18 mouse cellular contexts compared by ENCODE assay signal in the genomic region with DNA sequence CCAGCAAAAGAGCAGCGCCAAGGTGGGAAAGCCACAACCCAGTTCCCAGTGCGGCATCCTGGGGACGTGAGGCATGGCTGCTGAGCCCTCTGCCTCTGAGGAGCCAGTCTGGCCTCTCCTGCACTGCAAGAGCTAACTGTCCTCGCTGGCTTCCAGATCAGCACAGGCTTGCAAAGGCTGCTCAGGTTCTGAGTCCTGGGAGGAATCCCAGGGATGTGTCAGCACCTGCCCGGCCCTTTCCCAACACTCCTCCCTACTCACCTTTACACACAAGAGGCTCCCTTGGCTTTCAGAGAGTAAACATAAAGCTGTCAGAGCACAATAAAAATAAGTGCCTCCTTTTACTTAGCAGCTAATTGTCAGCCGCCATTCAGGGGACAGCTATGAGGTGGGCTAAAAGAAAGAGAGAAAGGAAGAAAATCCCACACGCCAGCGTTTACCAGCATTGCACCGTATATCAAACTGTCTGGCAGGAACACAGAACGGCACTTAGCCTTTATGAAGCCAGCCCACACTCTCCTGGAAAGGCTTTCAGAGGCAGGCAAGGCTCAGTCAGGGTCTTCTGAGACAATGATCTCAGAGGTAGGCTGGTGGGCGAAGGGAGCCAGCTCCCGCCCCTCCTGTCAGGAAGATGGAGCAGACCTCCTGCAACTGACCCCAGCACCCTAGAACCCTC. TPM values are rescaled to one million over a fixed set of nuclear protein-coding genes. Genes with fewer than 3 reads are reported as not detected.
DNase-seq lines count a peak whose midpoint lies in the region; ATAC-seq lines count a peak whose summit lies in the region.
"Had no signal": no experiment of that assay in that cellular context is flagged by ENCODE, and none has a peak within 500 bp of the region (broad histone marks: within the 10 kb centered on the region; RNA-seq: fewer than 3 reads in every experiment).

No protein-coding gene starts in this region.

- ATAC-seq in frontal cortex, adult (ENCODE audit: low TSS enrichment): peak; percentile 29; the same call in 1 of the 2 replicates
- no peak for ATAC-seq in neural tube, embryonic 11.5 days (ENCODE audit: insufficient read depth, low FRiP score, low TSS enrichment)
- peak; percentile 51; the same call in 1 of the 2 replicates for ATAC-seq in limb, embryonic 13.5 days (ENCODE audit: low FRiP score, low read depth)
- no peak for ATAC-seq in stomach, embryonic 15.5 days (ENCODE audit: insufficient read depth, low FRiP score, low read depth)
- ATAC-seq: intestine, embryonic 15.5 days; lung, postnatal 0 days had no signal

- peaks cover 5% of the 10 kb centered on the region; the same call in 1 of the 2 replicates for H3K4me1 ChIP-seq in neural tube, embryonic 11.5 days (ENCODE audit: control insufficient read depth, insufficient read depth, low read length)
- H3K4me1 ChIP-seq in limb, embryonic 13.5 days: peaks cover 22% of the 10 kb centered on the region
- 0 out of 2 replicates have a peak, but pooled peaks cover 4% of the 10 kb centered on the region for H3K4me1 ChIP-seq in stomach, embryonic 15.5 days
- H3K4me1 ChIP-seq: intestine, embryonic 15.5 days; liver, embryonic 13.5 days; midbrain, embryonic 12.5 days had no signal

- WGBS in neural tube, embryonic 11.5 days: 31% methylated on average over 12 of the region's 12 CpGs
- 36% methylated on average over 12 of the region's 12 CpGs for WGBS in limb, embryonic 13.5 days
- WGBS in stomach, embryonic 15.5 days: 43% methylated on average over 12 of the region's 12 CpGs

- intact Hi-C loops in gastrocnemius, postnatal 14 days (cut with DNase I; ENCODE audit: low total_unique reads): no loop called here

- 0 out of 2 replicates have a peak overlapping the region, but pooled peaks have one; percentile 14 for H3K27ac ChIP-seq in neural tube, embryonic 11.5 days (ENCODE audit: low read depth, low read length)
- H3K27ac ChIP-seq in limb, embryonic 13.5 days: peak overlapping the region; percentile 28; the same call in 1 of the 2 replicates
- peak overlapping the region; percentile 64; the same call in 1 of the 2 replicates for H3K27ac ChIP-seq in stomach, embryonic 15.5 days
- H3K27ac ChIP-seq: intestine, embryonic 15.5 days; kidney, postnatal 0 days; liver, embryonic 13.5 days; midbrain, embryonic 12.5 days had no signal

- H3K27me3 ChIP-seq in neural tube, embryonic 11.5 days (ENCODE audit: control insufficient read depth, insufficient read depth, low read length): no peaks in the 10 kb centered on the region
- H3K27me3 ChIP-seq in limb, embryonic 13.5 days: no peaks in the 10 kb centered on the region
- no peaks in the 10 kb centered on the region for H3K27me3 ChIP-seq in stomach, embryonic 15.5 days (replicated peaks)
- H3K27me3 ChIP-seq: liver, embryonic 13.5 days; midbrain, embryonic 12.5 days had no signal

- no peaks in the 10 kb centered on the region for H3K9me3 ChIP-seq in neural tube, embryonic 11.5 days (ENCODE audit: control insufficient read depth, low read length)
- H3K9me3 ChIP-seq in limb, embryonic 13.5 days: no peaks in the 10 kb centered on the region
- no peaks in the 10 kb centered on the region for H3K9me3 ChIP-seq in stomach, embryonic 15.5 days
- H3K9me3 ChIP-seq: intestine, embryonic 15.5 days; liver, embryonic 13.5 days; midbrain, embryonic 12.5 days had no signal

- no peak overlapping the region for H3K9ac ChIP-seq in neural tube, embryonic 11.5 days (ENCODE audit: low read length)
- no peak overlapping the region for H3K9ac ChIP-seq in limb, embryonic 13.5 days
- no peak overlapping the region for H3K9ac ChIP-seq in stomach, embryonic 15.5 days
- H3K9ac ChIP-seq: intestine, embryonic 15.5 days; liver, embryonic 13.5 days; midbrain, embryonic 12.5 days had no signal

- H3K4me2 ChIP-seq in neural tube, embryonic 11.5 days (ENCODE audit: low read depth): no peak overlapping the region
- 0 out of 2 replicates have a peak overlapping the region, but pooled peaks have one; percentile 7 for H3K4me2 ChIP-seq in limb, embryonic 13.5 days (replicated peaks)
- H3K4me2 ChIP-seq in stomach, embryonic 15.5 days: no peak overlapping the region
- H3K4me2 ChIP-seq: intestine, embryonic 15.5 days; liver, embryonic 13.5 days; midbrain, embryonic 12.5 days had no signal

- no peaks in the 10 kb centered on the region for H3K36me3 ChIP-seq in neural tube, embryonic 11.5 days (ENCODE audit: control insufficient read depth, insufficient read depth, low read length)
- no peaks in the 10 kb centered on the region for H3K36me3 ChIP-seq in limb, embryonic 13.5 days
- H3K36me3 ChIP-seq in stomach, embryonic 15.5 days: no peaks in the 10 kb centered on the region
- H3K36me3 ChIP-seq: intestine, embryonic 15.5 days; liver, embryonic 13.5 days; midbrain, embryonic 12.5 days had no signal

- DNase-seq in frontal cortex, postnatal 14 days (ENCODE audit: low spot score in 2 of 2): no peak
- no peak for DNase-seq in neural tube, embryonic 11.5 days (ENCODE audit: low spot score)
- DNase-seq in neural tube, embryonic 10.5 days (ENCODE audit: extremely low spot score, low spot score): no peak
- no peak for DNase-seq in right cerebral cortex, postnatal 14 days
- DNase-seq in gastrocnemius, postnatal 14 days: no peak
- DNase-seq: liver, embryonic 13.5 days; thymus, postnatal 36 days had no signal

- no peak overlapping the region for H3K4me3 ChIP-seq in neural tube, embryonic 11.5 days (ENCODE audit: low read depth, low read length)
- peak overlapping the region; percentile 17; the same call in 1 of the 2 replicates for H3K4me3 ChIP-seq in limb, embryonic 13.5 days
- 0 out of 2 replicates have a peak overlapping the region, but pooled peaks have one; percentile 6 for H3K4me3 ChIP-seq in stomach, embryonic 15.5 days (replicated peaks)
- H3K4me3 ChIP-seq: intestine, embryonic 15.5 days; liver, embryonic 13.5 days; midbrain, embryonic 12.5 days had no signal

RNA-seq across cellular contexts. Expression of a gene that starts 49.7 kb away (rescaled TPM):
- polyA plus RNA-seq in neural tube, embryonic 11.5 days (2014; fragmentation: Nextera tagmentation; extraction: Ambion mirVana): 2.5 and 3.4 TPM in 2 replicates
- 4.4 and 4.5 TPM in 2 replicates for polyA plus RNA-seq in limb, embryonic 13.5 days (2015; fragmentation: Nextera tagmentation; extraction: Ambion mirVana)
- 4.7 and 6.0 TPM in 2 replicates for polyA plus RNA-seq in stomach, embryonic 15.5 days (2015; fragmentation: Nextera tagmentation; extraction: Ambion mirVana)
- 1 to 10 TPM; 2.1 to 2.9 TPM for total RNA-seq in gastrocnemius, postnatal 14 days (2021)

RNA-seq across cellular contexts. Expression of a gene that starts 54.6 kb away (rescaled TPM):
- polyA plus RNA-seq in neural tube, embryonic 11.5 days (2014; fragmentation: Nextera tagmentation; extraction: Ambion mirVana): not detected in 2 replicates
- polyA plus RNA-seq in limb, embryonic 13.5 days (2015; fragmentation: Nextera tagmentation; extraction: Ambion mirVana): not detected in 2 replicates
- polyA plus RNA-seq in stomach, embryonic 15.5 days (2015; fragmentation: Nextera tagmentation; extraction: Ambion mirVana): not detected in 2 replicates
- not detected for total RNA-seq in gastrocnemius, postnatal 14 days (2021)
- total RNA-seq: gastrocnemius, postnatal 4 days; layer of hippocampus, adult 8-10 months; left cerebral cortex, postnatal 10 days had no signal
- polyA plus RNA-seq: hindbrain, embryonic 11.5 days; intestine, embryonic 15.5 days; kidney, postnatal 0 days; lung, postnatal 0 days; midbrain, embryonic 12.5 days had no signal

Comparison
In these comparisons a context has a peak if more than half of its experiments do, and no peak if none do; other contexts are left out.
1. ATAC-seq: peak in frontal cortex, adult (single experiment) and limb, embryonic 13.5 days (single experiment); none in neural tube, embryonic 11.5 days (single experiment) and stomach, embryonic 15.5 days (single experiment).
2. H3K27ac ChIP-seq: peak in every context shown above with its lines; median percentile 64 in stomach, embryonic 15.5 days; 28 in limb, embryonic 13.5 days; 14 in neural tube, embryonic 11.5 days.